Mouse (Mus musculus): ENCODE measurements around the gene Fam83b. TPM values are rescaled to one million over a fixed set of nuclear protein-coding genes. Genes with fewer than 3 reads are reported as not detected.

The Fam83b gene
- polyA plus RNA-seq, 1 experiment from 2014 or later = 0.08 TPM

GRCm38 (mm10) chr9:76539271-76539670, 27.6 kb downstream of the Fam83b start:
- ATAC-seq = no peak
- H3K27me3 ChIP-seq (replicated peaks; ENCODE audit: control insufficient read depth, insufficient read depth, low read length) = no peaks in the 10 kb centered on the region
- H3K4me2 ChIP-seq (ENCODE audit: low read length) = no peak overlapping the region
- no peaks in the 10 kb centered on the region for H3K36me3 ChIP-seq (ENCODE audit: control insufficient read depth, insufficient read depth, low read length)
- no peak overlapping the region for H3K4me3 ChIP-seq (ENCODE audit: low read length)
- no peak overlapping the region for H3K9ac ChIP-seq (ENCODE audit: low read depth, low read length)
- no peaks in the 10 kb centered on the region for H3K9me3 ChIP-seq (ENCODE audit: control insufficient read depth, low read length)
- WGBS = 56% methylated on average over 7 of the region's 7 CpGs
- no peaks in the 10 kb centered on the region for H3K4me1 ChIP-seq (ENCODE audit: control insufficient read depth, insufficient read depth, low read depth, low read length)
- no peak overlapping the region for H3K27ac ChIP-seq (ENCODE audit: low read depth, low read length)

GRCm38 (mm10) chr9:76536032-76536431, 30.9 kb downstream of the Fam83b start:
- H3K36me3 ChIP-seq (ENCODE audit: control insufficient read depth, insufficient read depth, low read length) = no peaks in the 10 kb centered on the region
- WGBS = 85% methylated on average over 9 of the region's 9 CpGs
- no peaks in the 10 kb centered on the region for H3K27me3 ChIP-seq (replicated peaks; ENCODE audit: control insufficient read depth, insufficient read depth, low read length)
- no peak for ATAC-seq
- no peak overlapping the region for H3K4me3 ChIP-seq (ENCODE audit: low read length)
- H3K27ac ChIP-seq (ENCODE audit: low read depth, low read length) = no peak overlapping the region
- no peaks in the 10 kb centered on the region for H3K9me3 ChIP-seq (ENCODE audit: control insufficient read depth, low read length)
- H3K9ac ChIP-seq (ENCODE audit: low read depth, low read length) = no peak overlapping the region
- H3K4me1 ChIP-seq (ENCODE audit: control insufficient read depth, insufficient read depth, low read depth, low read length) = no peaks in the 10 kb centered on the region
- H3K4me2 ChIP-seq (ENCODE audit: low read length) = no peak overlapping the region

- no peak overlapping the region for H3K4me3 ChIP-seq (ENCODE audit: low read length)
- H3K4me2 ChIP-seq (ENCODE audit: low read length) = no peak overlapping the region
- no peaks in the 10 kb centered on the region for H3K36me3 ChIP-seq (ENCODE audit: control insufficient read depth, insufficient read depth, low read length)
- no peak for ATAC-seq
- H3K9ac ChIP-seq (ENCODE audit: low read depth, low read length) = no peak overlapping the region
- no peaks in the 10 kb centered on the region for H3K9me3 ChIP-seq (ENCODE audit: control insufficient read depth, low read length)
- no peaks in the 10 kb centered on the region for H3K4me1 ChIP-seq (ENCODE audit: control insufficient read depth, insufficient read depth, low read depth, low read length)
- H3K27ac ChIP-seq (ENCODE audit: low read depth, low read length) = no peak overlapping the region
- WGBS = 94% methylated on average over 3 of the region's 3 CpGs
- H3K27me3 ChIP-seq (replicated peaks; ENCODE audit: control insufficient read depth, insufficient read depth, low read length) = no peaks in the 10 kb centered on the region
These were observed 34.5 kb downstream of the Fam83b start for GRCm38 (mm10) chr9:76532403-76532802.

- ATAC-seq = peak; percentile 71; the same call in 1 of the 2 replicates
- H3K36me3 ChIP-seq (ENCODE audit: control insufficient read depth, insufficient read depth, low read length) = no peaks in the 10 kb centered on the region
- no peaks in the 10 kb centered on the region for H3K9me3 ChIP-seq (ENCODE audit: control insufficient read depth, low read length)
- H3K27me3 ChIP-seq (replicated peaks; ENCODE audit: control insufficient read depth, insufficient read depth, low read length) = no peaks in the 10 kb centered on the region
- no peak overlapping the region for H3K27ac ChIP-seq (ENCODE audit: low read depth, low read length)
- no peak overlapping the region for H3K9ac ChIP-seq (ENCODE audit: low read depth, low read length)
- WGBS = 77% methylated on average over 4 of the region's 4 CpGs
- H3K4me2 ChIP-seq (ENCODE audit: low read length) = no peak overlapping the region
- H3K4me1 ChIP-seq (ENCODE audit: control insufficient read depth, insufficient read depth, low read depth, low read length) = no peaks in the 10 kb centered on the region
- H3K4me3 ChIP-seq (ENCODE audit: low read length) = no peak overlapping the region
These were observed 35.5 kb downstream of the Fam83b start for GRCm38 (mm10) chr9:76531368-76531767.

GRCm38 (mm10) chr9:76525592-76525991, 41.3 kb downstream of the Fam83b start:
- no peaks in the 10 kb centered on the region for H3K4me1 ChIP-seq (ENCODE audit: control insufficient read depth, insufficient read depth, low read depth, low read length)
- H3K36me3 ChIP-seq (ENCODE audit: control insufficient read depth, insufficient read depth, low read length) = no peaks in the 10 kb centered on the region
- H3K27ac ChIP-seq (ENCODE audit: low read depth, low read length) = no peak overlapping the region
- H3K27me3 ChIP-seq (replicated peaks; ENCODE audit: control insufficient read depth, insufficient read depth, low read length) = no peaks in the 10 kb centered on the region
- no peaks in the 10 kb centered on the region for H3K9me3 ChIP-seq (ENCODE audit: control insufficient read depth, low read length)
- no peak overlapping the region for H3K4me2 ChIP-seq (ENCODE audit: low read length)
- H3K4me3 ChIP-seq (ENCODE audit: low read length) = no peak overlapping the region
- H3K9ac ChIP-seq (ENCODE audit: low read depth, low read length) = no peak overlapping the region
- ATAC-seq = no peak

- Histone ChIP-seq H3K36me3 (ENCODE audit: control insufficient read depth, insufficient read depth, low read length) (no peaks in the 10 kb centered on the region), H3K9me3 (ENCODE audit: control insufficient read depth, low read length) (no peaks in the 10 kb centered on the region)
- no peak for ATAC-seq
These were observed 43.8 kb downstream of the Fam83b start for GRCm38 (mm10) chr9:76523075-76523474.

GRCm38 (mm10) chr9:76521640-76522039, 45.3 kb downstream of the Fam83b start:
- Histone ChIP-seq H3K4me2 (ENCODE audit: low read length) (no peak overlapping the region), H3K9ac (ENCODE audit: low read depth, low read length) (no peak overlapping the region), H3K4me1 (ENCODE audit: control insufficient read depth, insufficient read depth, low read depth, low read length) (no peaks in the 10 kb centered on the region), H3K27ac (ENCODE audit: low read depth, low read length) (no peak overlapping the region), H3K27me3 (replicated peaks; ENCODE audit: control insufficient read depth, insufficient read depth, low read length) (no peaks in the 10 kb centered on the region), H3K36me3 (ENCODE audit: control insufficient read depth, insufficient read depth, low read length) (no peaks in the 10 kb centered on the region), H3K9me3 (ENCODE audit: control insufficient read depth, low read length) (no peaks in the 10 kb centered on the region), H3K4me3 (ENCODE audit: low read length) (no peak overlapping the region)
- WGBS = 88% methylated on average over 3 of the region's 3 CpGs
- no peak for ATAC-seq

More at GRCm38 (mm10) chr9:76523075-76523474, 43.8 kb downstream of the Fam83b start:
- Histone ChIP-seq H3K27me3 (replicated peaks; ENCODE audit: control insufficient read depth, insufficient read depth, low read length) (no peaks in the 10 kb centered on the region), H3K4me2 (ENCODE audit: low read length) (no peak overlapping the region), H3K4me3 (ENCODE audit: low read length) (no peak overlapping the region), H3K27ac (ENCODE audit: low read depth, low read length) (no peak overlapping the region), H3K4me1 (ENCODE audit: control insufficient read depth, insufficient read depth, low read depth, low read length) (no peaks in the 10 kb centered on the region), H3K9ac (ENCODE audit: low read depth, low read length) (no peak overlapping the region)

- Histone ChIP-seq H3K27me3 (replicated peaks; ENCODE audit: control insufficient read depth, insufficient read depth, low read length) (no peaks in the 10 kb centered on the region), H3K9ac (ENCODE audit: low read depth, low read length) (no peak overlapping the region), H3K4me3 (ENCODE audit: low read length) (no peak overlapping the region), H3K36me3 (ENCODE audit: control insufficient read depth, insufficient read depth, low read length) (no peaks in the 10 kb centered on the region), H3K4me2 (ENCODE audit: low read length) (no peak overlapping the region), H3K4me1 (ENCODE audit: control insufficient read depth, insufficient read depth, low read depth, low read length) (no peaks in the 10 kb centered on the region), H3K27ac (ENCODE audit: low read depth, low read length) (no peak overlapping the region), H3K9me3 (ENCODE audit: control insufficient read depth, low read length) (no peaks in the 10 kb centered on the region)
- WGBS = 59% methylated on average over 1 of the region's 1 CpGs
- ATAC-seq = no peak
These were observed 48.3 kb downstream of the Fam83b start for GRCm38 (mm10) chr9:76518665-76519064.

- Histone ChIP-seq H3K4me1 (ENCODE audit: control insufficient read depth, insufficient read depth, low read depth, low read length) (no peaks in the 10 kb centered on the region), H3K4me3 (ENCODE audit: low read length) (no peak overlapping the region), H3K9ac (ENCODE audit: low read depth, low read length) (no peak overlapping the region), H3K36me3 (ENCODE audit: control insufficient read depth, insufficient read depth, low read length) (no peaks in the 10 kb centered on the region), H3K27me3 (replicated peaks; ENCODE audit: control insufficient read depth, insufficient read depth, low read length) (no peaks in the 10 kb centered on the region), H3K4me2 (ENCODE audit: low read length) (no peak overlapping the region), H3K9me3 (ENCODE audit: control insufficient read depth, low read length) (no peaks in the 10 kb centered on the region), H3K27ac (ENCODE audit: low read depth, low read length) (no peak overlapping the region)
- ATAC-seq = no peak
These were observed 61.3 kb downstream of the Fam83b start for GRCm38 (mm10) chr9:76505650-76506049.

GRCm38 (mm10) chr9:76489737-76490136, 77.2 kb downstream of the Fam83b start:
- no peak for ATAC-seq
- H3K9me3 ChIP-seq (ENCODE audit: control insufficient read depth, low read length) = peaks cover 5% of the 10 kb centered on the region; the same call in 1 of the 2 replicates
- no peaks in the 10 kb centered on the region for H3K4me1 ChIP-seq (ENCODE audit: control insufficient read depth, insufficient read depth, low read depth, low read length)
- H3K36me3 ChIP-seq (ENCODE audit: control insufficient read depth, insufficient read depth, low read length) = no peaks in the 10 kb centered on the region
- H3K9ac ChIP-seq (ENCODE audit: low read depth, low read length) = no peak overlapping the region
- H3K4me3 ChIP-seq (ENCODE audit: low read length) = no peak overlapping the region
- no peak overlapping the region for H3K27ac ChIP-seq (ENCODE audit: low read depth, low read length)
- 95% methylated on average over 3 of the region's 3 CpGs for WGBS
- no peak overlapping the region for H3K4me2 ChIP-seq (ENCODE audit: low read length)
- H3K27me3 ChIP-seq (replicated peaks; ENCODE audit: control insufficient read depth, insufficient read depth, low read length) = no peaks in the 10 kb centered on the region

All from hindbrain, embryonic 16.5 days (tissue).